Mouse (Mus musculus) spleen, adult 2 months (tissue): ENCODE data around the gene Gapt.

Experiments
- CTCF ChIP-seq: fragments of 200-500 bp; IDR thresholded peaks from 2 replicates; pipeline ENCODE4 v1.5.1; 2011; ENCODE audit warnings: mild to moderate bottlenecking, inconsistent platforms; ENCODE audit not compliant: insufficient read depth, insufficient read length, insufficient replicate concordance; ENCODE audit errors: extremely low read depth
- POLR2A ChIP-seq: fragments of 200-500 bp; IDR thresholded peaks from 2 replicates; pipeline ENCODE4 v1.6.1; 2011; ENCODE audit warnings: low read depth, low read length, inconsistent platforms

GRCm38 (mm10) chr13:110401443-110401842 lies 44.4 kb upstream of the Gapt start:
- TF ChIP-seq CTCF, result no peak
- no peak for TF ChIP-seq POLR2A
